Mouse (Mus musculus) heart, adult 11 months (tissue): ENCODE measurements around the gene Ank3.

Source experiments
- DNase-seq: peaks from one replicate; pipeline ENCODE4 v3.0.0; 2022

The Ank3 gene

DNA sequence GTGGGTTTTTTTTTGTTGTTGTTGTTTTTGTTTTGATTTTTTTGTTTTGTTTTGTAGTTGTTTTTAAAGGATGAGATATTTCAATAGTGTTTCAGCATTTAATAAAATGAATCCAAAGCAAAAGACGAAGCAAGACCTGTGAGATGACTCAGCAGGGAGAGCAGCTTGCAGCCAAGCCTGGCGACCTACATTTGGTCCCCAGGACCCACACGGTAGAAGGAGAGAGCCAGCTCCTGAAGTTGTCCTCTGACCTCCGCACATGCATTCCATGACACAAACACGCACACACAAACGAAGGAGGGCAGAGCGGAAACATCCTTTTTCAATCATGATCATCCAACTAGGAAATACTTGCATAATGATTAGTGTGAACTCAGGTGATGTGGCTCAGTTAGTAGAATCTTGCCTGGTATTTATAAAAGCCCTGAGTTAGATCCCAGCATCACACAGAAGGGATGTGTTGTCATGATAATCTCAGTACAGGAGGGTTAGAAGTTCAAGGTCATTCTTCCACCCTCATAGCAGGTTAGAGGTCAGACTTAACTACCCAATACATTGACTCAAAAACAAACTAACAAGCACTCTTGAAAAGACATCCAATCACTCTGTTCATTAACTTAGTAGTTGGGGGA is 461.4 kb downstream of the Ank3 start:
- DNase-seq, result peak; percentile 73

DNA sequence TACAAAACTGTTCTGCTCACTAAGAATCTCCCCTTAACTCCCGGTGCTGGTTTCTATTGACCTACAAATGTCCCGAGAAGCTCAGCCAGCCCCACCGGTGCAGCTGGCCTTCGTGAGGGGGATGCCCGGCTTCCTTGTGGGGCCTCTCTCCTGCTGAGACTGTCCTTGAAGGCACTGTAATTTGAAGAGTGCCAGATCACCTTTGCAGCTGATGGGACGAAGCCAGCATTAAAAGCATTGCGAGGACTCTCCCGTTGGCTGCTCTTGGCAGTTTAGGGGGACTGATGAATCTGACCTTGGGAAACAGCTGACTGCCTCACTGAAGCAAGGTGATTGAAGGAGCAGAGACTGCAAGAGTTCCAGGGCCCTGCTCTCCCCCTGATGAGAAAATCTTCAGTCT is 464.3 kb downstream of the Ank3 start:
- no peak for DNase-seq

DNA sequence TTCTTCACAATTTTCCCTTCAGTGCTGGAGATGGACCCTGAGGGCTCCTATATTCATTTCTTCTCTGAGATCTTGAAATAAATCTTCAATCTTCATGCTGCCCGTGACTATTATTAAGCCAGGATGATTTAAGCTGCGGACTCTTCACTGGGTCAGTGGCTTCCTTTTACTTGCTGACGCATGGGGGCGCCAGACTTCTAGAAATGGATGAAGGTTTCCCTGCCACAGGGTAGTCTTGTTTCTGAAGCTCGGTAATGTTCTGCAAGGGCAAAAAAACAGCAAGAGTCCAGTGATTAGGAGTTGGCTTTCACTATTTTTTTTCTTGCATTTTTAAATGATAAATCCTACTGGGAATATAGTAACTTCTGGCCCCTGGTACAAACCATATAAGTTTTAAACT is 471.8 kb downstream of the Ank3 start:
- peak; percentile 95 for DNase-seq

DNA sequence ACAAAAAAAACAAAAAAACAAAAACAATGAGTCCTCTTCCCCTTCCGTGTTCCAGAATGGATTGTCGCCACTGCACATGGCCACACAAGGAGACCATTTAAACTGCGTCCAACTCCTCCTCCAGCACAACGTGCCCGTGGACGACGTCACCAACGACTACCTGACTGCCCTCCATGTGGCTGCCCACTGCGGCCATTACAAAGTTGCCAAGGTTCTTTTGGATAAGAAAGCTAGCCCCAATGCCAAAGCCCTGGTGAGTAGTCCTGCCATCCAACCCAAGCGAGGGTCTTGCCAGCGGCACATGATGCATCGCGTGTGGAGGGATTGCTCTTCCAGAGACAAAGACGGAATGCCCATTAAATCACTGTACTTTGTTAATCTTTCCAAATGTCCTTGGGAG is 472.4 kb downstream of the Ank3 start:
- peak; percentile 94 for DNase-seq

DNA sequence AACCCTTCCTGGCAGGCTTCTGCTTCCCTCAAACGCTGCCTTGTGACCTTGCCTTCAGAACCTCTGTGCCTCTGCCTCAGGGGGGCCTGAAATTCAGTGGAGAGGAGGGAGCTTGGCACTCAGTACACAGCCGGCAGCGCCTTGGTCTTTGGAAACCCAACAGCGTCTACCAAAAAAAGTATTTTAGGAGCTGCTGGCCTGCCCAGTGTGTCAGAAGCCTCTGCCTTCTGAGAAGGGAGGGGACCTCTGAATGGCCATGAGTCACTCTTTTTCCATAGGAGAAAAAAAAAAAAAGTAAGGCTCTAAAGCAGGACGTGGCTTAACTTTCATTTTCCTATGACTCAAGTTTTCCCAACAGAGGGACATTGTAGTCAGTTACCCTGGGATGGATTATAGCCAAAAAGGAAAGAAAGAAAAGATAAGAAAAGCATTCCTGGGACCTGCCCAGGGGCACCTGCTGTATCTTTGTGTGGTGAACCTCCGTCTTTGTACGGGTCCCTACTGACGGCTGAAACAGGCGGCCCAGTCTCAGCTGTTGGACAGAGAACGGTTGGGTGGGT is 473.7 kb downstream of the Ank3 start:
- peak; percentile 96 for DNase-seq

DNA sequence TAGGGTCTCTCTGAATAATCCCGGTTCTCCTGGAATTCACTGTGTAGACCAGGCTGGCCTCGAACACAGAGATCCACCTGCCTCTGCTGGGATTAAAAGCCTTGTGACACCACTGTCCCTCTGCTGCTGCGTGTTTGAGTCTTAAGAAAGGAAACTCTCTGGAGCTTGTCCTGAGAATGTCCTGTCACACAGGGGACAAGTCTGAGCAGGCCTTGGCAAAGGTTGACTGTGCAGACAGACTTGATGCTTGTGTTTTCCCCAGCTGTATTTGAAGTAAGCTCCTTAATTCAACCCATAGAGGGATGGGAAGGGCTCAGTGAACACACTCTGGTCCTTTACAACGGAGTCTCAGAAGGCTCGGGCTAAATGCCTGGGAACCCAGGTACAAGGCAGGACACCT is 474.3 kb downstream of the Ank3 start:
- peak; percentile 89 for DNase-seq

DNA sequence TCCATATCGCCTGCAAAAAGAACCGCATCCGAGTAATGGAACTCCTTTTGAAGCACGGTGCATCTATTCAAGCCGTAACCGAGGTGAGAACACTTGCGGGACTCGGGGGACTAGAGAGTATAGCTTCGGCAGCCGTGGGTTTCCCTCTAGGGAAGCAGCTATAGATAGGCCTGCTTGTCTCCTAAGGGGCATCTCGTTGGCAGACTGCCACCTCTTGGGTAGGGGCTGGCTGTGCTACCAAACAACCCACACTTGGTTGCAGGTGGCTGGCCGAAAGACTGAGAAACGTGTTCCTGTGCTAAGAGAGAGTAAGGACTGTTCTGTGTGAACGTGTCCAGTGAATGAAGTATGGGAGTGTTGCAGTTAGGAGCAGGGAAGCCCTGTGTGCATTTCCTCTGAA is 476.2 kb downstream of the Ank3 start:
- peak; percentile 74 for DNase-seq

DNA sequence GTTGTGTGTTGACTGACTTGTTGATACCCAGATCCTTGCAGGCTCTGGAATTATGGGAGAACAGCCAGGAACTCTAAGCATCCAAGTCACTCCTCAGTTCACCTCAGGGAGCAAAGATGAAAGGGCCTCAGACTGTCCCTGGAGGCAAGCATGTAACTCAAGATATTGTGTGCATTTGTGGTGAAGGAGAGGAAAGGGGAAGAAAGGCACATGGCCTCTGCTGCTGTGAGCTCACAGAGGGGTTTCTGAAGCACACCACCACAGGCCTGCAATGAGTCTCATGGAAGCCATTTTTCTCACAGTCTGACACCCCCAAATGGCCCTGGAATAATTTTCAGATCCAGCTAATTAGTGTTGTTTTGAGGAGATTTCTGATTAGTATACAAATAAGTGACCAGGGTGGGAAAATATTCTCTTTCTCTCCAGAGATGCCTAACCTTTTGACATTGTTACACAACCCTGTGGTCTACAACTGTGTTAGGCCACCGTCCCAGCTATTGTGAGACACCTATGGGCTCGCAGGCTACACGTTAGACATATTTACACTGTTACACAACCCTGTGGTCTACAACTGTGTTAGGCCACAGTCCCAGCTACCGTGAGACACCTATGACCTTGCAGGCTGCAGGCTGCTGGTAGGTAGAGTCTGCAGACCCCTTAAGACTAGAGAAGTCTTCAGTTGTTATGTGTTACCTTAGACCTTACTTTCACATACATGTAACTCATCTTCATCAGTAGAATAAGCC is 485.5 kb downstream of the Ank3 start:
- peak; percentile 64 for DNase-seq

DNA sequence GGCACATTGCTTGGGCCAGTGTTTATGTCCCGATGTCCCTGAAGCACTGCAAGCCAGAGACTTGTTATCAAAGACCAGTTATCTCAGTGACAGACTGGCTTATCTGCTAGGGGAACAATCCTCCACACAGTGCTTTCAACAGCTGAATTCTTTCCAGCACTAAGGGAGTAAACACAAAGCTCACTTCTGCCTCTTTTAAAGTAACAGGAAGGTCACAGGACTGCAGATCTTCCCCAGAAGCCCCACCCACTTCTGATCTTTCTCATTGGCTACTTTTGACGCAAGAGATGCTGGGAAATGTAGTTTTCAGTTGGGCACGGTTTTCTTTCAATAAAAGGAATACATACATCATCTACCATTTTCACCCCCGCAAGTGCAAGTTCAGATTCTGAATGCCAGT is 489.8 kb downstream of the Ank3 start:
- peak; percentile 97 for DNase-seq

DNA sequence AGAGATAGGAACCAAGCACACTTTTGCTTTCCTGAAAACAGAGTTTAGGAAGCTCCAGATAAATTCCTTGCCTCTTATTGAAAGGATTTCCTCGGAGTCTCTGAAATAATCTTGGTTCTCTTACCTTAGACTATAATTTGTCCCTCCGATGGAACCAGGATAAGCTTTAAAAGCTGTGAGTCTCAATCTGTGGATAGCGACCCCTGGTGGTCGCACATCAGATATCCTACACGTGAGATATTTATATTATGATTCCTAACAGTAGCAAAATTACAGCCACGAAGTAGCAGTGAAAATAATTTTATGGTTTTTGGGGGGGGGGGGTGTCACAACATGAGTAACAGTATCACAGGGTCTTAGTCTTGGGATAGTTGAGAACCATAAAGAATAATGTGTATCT is 491.2 kb downstream of the Ank3 start:
- DNase-seq, result peak; percentile 28

DNA sequence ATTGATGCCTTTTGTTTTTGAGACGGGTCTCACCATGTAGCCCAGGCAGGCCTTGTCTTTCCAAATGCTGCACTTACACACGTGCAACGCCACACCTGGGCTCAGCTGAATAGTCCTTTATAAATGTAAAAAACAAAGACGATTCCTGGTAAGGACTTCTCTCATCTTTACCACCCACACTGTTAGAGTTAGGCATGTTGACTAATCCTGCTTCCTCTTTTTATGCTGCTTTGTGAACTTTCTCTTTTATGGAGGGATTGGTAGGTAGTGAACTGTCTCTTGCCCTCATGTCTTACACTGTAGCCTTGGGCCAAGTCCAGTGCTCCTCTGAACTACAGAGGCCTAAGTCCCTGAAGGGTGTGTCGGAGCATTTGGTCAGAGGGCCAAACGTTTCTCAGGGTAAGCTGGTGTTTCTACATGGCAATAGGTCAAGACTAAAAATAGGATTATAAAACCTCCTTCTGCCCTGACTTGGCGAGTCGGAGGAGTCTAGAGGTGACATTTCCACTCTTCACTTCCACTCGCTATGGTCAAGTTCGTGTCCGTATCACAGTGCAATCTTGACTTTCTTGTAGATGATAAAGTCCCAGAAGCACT is 491.9 kb downstream of the Ank3 start:
- peak; percentile 89 for DNase-seq

DNA sequence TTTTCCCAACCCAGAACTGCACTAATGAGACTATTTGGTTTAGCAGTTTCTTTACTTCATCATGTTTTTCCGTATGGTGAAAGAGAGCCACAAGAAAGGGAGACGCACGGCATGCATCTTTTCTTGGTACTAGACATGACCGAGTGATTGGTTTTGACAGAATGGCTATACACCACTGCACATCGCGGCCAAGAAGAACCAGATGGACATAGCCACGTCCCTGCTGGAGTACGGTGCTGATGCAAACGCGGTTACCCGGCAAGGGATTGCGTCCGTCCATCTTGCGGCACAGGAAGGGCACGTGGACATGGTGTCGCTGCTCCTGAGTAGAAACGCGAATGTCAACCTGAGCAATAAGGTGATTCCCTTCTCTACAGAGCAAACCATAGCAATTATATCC is 493.6 kb downstream of the Ank3 start:
- DNase-seq, result peak; percentile 84

DNA sequence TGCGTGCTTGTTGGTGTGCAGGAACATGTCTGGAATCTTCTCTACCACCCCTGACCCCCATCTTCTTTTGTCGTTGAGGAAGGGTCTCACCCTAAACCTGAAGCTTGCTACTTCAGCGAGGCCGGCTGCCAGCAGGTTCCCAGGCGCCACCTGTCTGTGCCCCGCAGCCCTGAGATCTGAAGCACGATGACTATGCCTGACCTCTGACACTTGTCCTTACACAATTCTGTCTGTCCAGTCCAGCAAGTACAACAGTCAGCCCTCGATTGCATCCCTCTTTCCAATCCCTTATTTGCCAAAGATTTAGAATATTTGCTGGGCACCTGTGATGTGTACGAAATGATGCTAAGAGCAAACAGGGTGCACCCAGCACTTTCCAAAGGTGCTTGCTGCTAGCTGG is 497.0 kb downstream of the Ank3 start:
- peak; percentile 55 for DNase-seq

DNA sequence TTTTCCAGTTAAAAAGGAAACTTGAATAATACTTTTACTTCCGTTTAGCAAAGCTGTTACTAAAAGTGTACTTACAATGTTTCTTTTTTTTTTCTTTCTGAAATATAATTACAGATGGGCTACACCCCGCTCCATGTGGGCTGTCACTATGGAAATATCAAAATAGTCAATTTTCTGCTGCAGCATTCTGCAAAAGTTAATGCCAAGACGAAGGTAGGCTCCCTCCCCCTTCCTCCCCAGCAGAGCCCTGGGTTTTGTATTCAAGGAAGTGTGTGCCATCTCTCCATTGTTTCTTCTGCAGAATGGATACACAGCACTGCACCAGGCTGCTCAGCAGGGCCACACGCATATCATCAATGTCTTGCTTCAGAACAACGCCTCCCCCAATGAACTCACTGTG is 499.4 kb downstream of the Ank3 start:
- DNase-seq, result peak; percentile 67

DNA sequence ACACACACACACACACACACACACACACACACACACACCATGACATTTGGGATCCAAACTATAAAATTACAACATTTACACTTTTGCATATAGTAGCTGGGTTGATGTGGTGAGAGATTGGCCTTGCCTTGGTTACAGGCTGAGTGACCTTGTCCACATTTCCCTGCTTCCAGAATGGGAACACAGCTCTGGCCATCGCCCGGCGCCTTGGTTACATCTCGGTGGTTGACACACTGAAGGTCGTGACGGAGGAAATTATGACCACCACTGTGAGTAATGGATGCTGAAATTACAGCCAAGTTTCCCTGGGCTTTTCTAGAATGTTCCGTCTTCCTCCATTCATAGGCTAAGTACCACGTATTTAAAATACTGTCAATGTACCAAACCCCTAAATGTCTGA is 500.2 kb downstream of the Ank3 start:
- DNase-seq, result peak; percentile 50

DNA sequence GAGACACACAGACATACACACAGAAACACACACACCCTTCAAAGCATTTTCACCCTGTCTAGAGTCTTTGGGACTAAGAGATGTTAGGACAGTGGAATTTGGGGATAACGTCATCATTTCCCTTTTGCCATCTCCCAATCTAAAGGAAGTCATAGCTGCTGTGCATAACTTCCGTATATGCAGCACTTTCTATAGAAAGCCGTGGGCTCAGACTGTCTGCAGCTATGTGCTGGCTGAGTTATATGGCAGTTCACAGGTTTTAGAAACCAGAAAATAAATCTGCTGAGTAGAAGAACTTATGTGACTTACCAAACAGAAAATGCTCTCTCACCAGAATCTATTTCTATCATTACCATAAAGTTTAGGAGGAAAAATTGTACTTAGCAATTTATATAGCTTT is 501.2 kb downstream of the Ank3 start:
- peak; percentile 27 for DNase-seq

DNA sequence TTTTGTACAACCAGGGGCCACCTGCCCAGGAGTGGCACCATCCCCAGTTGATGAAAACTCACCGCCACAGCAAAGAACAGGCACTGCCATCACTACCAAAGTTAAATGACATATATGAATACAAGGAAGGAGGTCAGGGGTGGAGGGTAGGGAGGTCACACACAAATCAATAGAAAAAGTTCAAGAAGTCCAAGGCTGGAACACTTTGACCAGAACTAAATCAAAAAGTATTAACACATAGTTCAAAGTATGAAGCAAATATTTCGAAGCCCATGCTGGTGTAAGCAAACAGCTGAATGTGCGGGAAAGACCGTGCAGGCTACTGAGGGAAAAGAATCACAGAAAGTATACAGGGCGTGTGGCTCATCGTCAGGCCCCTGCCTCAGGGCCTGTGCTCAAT is 503.5 kb downstream of the Ank3 start:
- DNase-seq, result peak; percentile 28

DNA sequence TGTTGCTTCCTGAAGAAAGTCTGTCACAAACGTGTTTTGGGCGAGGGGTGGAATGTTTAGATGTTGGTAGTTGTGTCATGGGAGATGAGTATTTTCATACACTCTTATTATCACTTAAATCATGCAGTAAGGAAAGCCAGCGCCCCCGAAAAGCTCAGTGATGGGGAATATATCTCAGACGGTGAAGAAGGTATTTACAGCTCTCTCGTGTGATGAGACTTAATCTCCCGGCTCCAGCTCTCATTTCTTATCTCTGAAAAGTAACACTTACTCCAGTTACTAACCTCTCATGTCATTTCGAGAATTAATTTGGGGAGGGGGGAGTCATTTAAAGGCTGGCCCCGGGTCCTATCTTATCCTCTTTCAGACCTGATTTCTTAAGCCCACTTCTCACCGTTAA is 505.7 kb downstream of the Ank3 start:
- peak; percentile 68 for DNase-seq

DNA sequence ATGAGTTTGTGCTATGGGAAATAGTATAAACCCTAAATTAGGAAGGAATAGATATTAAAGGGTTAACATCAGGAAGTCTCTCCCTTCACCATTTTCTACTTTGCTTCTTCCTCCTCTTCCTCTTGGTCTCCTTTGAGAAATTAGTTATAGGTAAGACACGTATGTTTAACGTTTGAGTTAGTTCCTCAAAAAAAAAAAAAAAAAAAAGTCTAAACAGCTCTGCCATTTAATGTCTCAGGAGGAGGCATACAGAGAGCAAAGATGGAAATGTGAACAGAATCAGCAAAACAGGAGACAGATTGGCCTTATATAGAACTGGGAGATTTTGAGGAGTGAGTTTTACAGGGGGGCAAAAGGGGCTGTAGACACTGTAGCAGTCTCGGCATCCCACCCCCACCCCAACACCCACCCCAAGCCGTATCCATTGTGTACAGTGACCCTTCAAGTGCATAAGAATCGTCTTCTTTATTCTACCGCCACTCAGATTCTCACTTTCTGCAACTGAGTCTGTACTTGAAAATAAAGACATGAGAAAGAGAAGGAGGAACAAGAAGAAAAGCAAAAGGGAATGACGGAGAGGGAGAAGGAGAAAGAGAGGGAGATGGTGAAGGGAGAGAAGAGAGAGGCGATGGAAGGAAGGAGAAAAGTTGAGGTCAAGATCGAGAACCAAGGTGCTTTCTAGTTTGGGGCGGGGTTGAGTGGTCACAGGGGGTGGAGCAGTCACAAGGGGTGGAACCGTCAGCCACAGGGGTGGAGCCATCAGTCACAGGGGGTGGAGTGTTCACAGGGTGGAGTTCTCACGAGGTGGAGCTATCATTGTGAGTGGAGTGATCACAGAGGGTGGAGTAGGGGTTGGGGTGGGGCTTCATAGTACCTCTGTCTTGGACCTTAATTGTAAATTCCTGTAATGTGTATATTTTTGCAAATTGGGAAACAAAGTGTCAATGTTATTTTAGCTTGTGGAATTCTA is 509.5 kb downstream of the Ank3 start:
- DNase-seq, result peak; percentile 85

DNA sequence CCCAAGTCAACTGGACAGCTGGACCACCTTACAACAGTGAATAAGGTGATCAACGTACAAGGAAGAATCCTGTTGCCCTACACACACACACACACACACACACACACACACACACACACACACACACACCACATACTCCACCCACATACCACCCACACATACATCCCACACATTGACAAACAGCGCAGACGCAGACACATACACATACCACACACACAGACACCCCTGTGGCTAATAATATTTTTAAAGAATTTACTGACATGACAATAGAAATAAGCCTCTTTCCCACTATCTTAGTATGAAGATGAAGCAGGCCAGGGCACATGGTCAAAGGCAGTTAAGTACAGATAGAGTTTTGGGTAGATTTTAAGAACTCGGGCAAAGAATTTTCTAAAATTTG is 511.3 kb downstream of the Ank3 start:
- peak; percentile 60 for DNase-seq

DNA sequence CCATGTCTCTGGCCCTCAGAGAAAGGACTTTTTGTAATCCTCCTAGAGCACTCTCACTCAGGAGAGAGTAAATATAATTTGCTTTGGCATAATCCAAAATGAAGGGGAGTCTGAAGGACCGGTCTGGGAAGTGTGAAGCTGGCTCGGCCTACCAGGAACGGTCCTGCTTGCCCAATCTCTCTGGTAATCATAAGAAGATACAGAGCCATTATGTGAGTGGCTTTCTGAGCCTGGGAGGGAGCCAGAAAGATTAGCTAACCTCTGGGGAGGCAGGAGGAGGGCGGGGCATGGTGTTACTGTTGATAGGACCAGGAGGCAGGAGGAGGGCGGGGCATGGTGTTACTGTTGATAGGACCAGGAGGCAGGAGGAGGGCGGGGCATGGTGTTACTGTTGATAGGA is 511.7 kb downstream of the Ank3 start:
- DNase-seq, result peak; percentile 97

DNA sequence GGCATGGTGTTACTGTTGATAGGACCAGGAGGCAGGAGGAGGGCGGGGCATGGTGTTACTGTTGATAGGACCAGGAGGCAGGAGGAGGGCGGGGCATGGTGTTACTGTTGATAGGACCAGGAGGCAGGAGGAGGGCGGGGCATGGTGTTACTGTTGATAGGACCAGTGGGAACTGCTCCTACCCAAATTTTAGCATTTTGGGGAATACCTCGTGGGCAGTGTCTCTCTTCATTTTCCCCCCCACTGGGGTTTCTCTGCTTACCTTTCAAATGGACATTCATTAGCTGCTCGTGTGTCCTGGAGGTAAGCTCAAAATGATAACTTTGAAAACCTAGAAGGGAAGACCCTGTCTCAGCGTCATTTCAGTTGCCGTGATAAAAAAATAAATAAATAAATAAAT is 512.2 kb downstream of the Ank3 start:
- DNase-seq, result peak; percentile 84

DNA sequence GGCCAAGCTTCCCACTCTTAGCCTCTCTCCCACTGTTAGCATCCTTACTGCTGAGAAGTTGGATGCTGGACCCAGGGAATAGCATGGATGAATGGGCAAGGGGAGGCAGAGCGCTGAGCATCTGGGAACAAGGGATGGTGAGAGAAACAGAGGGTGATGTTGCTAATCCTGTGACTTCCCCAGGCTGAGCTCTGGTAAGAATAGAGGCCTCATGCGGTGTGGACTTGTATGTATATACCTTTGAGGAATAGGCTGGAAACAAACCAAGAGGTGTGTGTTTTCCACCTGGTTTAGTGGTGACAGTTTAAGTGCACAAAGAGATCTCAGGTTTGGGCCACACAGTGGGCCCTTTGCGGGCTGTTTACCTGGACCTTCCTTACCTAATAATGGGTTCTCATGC is 517.0 kb downstream of the Ank3 start:
- peak; percentile 60 for DNase-seq
